Mouse (Mus musculus) monocyte, adult 2 months (primary cell): Measurements from ENCODE around the gene Gm44579.

Experiments
- DNase-seq, 2 experiments: peaks; one replicate each; pipeline ENCODE4 v3.0.0; 2022; ENCODE audit warnings: low spot score in 2 of 2, low read depth in 1 of 2

The Gm44579 gene

DNA sequence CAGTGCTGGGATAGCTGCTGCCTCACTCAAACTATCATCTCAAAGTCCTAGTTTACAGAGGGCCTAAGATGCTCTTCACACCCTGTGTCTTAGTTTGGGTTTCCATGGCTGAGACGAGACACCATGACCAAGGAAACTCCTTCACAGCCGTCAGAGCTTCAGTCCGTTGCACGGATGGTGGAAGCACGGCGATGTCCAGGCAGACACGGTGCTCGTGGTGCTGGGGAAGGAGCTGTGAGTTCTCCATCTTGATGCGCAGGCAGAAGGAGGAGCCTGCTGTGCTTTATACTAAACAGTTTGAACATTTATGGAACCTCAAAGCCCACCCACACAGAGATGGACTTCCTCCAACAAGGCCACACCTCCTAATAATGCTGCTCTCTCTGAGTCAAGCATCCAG lies 83.9 kb downstream of the Gm44579 start:
- no peak for DNase-seq
